Mouse (Mus musculus): ENCODE results near the gene Chrna9. TPM values are rescaled to one million over a fixed set of nuclear protein-coding genes. Genes with fewer than 3 reads are reported as not detected.

The Chrna9 gene
- polyA plus RNA-seq, 1 experiment from 2014 or later: not detected

DNA sequence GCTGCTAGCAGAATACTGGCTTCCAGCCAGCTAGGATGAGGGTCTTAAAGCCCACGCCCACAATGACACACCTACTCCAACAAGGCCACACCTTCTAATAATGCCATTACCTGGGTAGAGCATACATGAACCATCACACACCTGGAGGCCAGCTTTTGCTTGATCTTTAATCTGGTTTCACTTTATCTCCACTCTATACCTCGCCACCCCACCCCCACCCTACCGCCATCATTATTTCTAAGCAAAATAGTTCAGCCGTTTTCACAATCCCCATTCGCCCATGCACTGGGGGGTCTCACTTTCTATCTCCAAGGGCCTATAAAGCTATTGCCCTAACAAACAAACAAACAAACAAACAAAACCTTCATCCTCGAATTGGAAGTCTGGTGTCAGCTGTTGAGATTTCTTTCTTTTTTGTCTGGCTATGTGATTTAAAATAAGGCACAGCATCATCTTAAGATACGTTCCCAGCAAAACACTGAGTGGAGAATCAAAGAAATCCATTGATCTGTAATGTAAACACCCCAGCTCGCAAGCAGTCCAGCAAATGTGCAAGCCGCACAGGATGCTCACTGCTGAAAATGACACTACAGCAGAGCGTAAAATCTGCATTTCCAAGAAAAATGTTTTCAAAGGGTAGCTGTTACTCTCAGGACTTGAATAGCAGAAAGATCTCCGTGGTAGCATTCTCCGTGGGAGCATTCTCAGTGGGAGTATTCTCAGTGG lies 13.9 kb upstream of the Chrna9 start:
- 67% methylated on average over 12 of the region's 12 CpGs for WGBS
- H3K9me3 ChIP-seq: no peaks in the 10 kb centered on the region; the same call in 1 of the 2 replicates
- no peak overlapping the region for H3K4me3 ChIP-seq
- no peak overlapping the region for H3K4me2 ChIP-seq
- no peaks in the 10 kb centered on the region for H3K27me3 ChIP-seq (replicated peaks)
- no peak for ATAC-seq (replicated peaks)
- H3K9ac ChIP-seq: no peak overlapping the region
- peaks cover 17% of the 10 kb centered on the region for H3K4me1 ChIP-seq
- H3K27ac ChIP-seq: peak overlapping the region; percentile 50; the same call in 1 of the 2 replicates
- no peaks in the 10 kb centered on the region for H3K36me3 ChIP-seq (replicated peaks)

GRCm38 (mm10) chr5:65921477-65922138 lies 13.1 kb upstream of the Chrna9 start:
- H3K27ac ChIP-seq: peak overlapping the region; percentile 50; the same call in 1 of the 2 replicates
- H3K4me1 ChIP-seq: peaks cover 17% of the 10 kb centered on the region
- H3K4me3 ChIP-seq: no peak overlapping the region
- H3K9ac ChIP-seq: no peak overlapping the region
- no peak for ATAC-seq (replicated peaks)
- H3K4me2 ChIP-seq: no peak overlapping the region
- no peaks in the 10 kb centered on the region for H3K27me3 ChIP-seq (replicated peaks)
- H3K36me3 ChIP-seq (replicated peaks): no peaks in the 10 kb centered on the region
- H3K9me3 ChIP-seq: no peaks in the 10 kb centered on the region; the same call in 1 of the 2 replicates
- WGBS: 82% methylated on average over 9 of the region's 9 CpGs

- no peaks in the 10 kb centered on the region for H3K36me3 ChIP-seq (replicated peaks)
- 83% methylated on average over 6 of the region's 6 CpGs for WGBS
These were observed 8.1 kb upstream of the Chrna9 start for GRCm38 (mm10) chr5:65926666-65927065.

DNA sequence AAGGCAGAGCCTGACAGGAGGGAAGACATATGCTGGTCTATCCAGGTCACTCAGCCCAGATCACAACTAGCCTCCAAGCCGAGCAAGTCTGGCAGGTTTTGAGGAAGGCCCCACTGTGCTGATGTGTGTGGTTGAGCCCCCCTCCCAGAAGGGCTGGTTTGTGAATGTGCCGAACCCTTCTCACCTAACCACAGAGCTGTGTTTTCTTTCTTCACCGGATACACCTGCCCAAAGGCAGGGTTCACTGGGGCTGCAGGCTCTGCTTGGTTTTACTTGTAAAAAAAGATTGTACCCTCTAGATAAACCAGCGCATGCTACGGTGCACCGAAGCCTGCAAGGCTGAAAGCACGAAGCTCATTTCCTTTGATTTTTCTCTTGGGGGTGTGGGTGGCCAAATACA lies 5.6 kb upstream of the Chrna9 start:
- Histone ChIP-seq H3K27me3 (replicated peaks) (no peaks in the 10 kb centered on the region), H3K27ac (no peak overlapping the region), H3K4me3 (no peak overlapping the region), H3K9me3 (no peaks in the 10 kb centered on the region), H3K4me1 (no peaks in the 10 kb centered on the region), H3K4me2 (no peak overlapping the region), H3K9ac (no peak overlapping the region), H3K36me3 (replicated peaks) (no peaks in the 10 kb centered on the region)
- 86% methylated on average over 7 of the region's 7 CpGs for WGBS
- ATAC-seq (replicated peaks): no peak

More at GRCm38 (mm10) chr5:65926666-65927065, 8.1 kb upstream of the Chrna9 start:
- Histone ChIP-seq H3K4me1 (no peaks in the 10 kb centered on the region), H3K9me3 (no peaks in the 10 kb centered on the region), H3K4me3 (no peak overlapping the region), H3K9ac (no peak overlapping the region), H3K4me2 (no peak overlapping the region), H3K27me3 (replicated peaks) (no peaks in the 10 kb centered on the region), H3K27ac (no peak overlapping the region)
- no peak for ATAC-seq (replicated peaks)

- no peaks in the 10 kb centered on the region for H3K36me3 ChIP-seq (replicated peaks)
- H3K27ac ChIP-seq: no peak overlapping the region
- H3K9ac ChIP-seq: no peak overlapping the region
These were observed 4.5 kb upstream of the Chrna9 start for GRCm38 (mm10) chr5:65930171-65930570.

DNA sequence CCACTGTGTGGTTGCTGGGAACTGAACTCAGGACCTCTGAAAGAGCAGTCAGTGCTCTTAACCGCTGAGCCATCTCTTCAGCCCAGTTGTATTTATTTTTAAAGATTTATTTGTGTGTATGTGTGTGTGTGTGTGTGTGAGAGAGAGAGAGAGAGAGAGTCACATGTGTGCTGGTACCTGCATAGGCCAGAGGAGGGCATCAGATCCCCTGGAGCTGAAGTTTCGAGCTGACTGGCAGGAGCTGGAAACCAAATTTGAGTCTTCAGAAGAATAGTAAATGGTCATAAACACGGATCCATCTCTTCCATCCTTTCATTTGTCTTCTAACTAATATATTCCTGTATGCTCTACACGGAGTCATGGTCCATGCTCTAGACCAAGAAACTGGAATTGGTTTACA lies 1.5 kb upstream of the Chrna9 start:
- no peak overlapping the region for H3K4me3 ChIP-seq
- no peaks in the 10 kb centered on the region for H3K9me3 ChIP-seq
- no peak overlapping the region for H3K27ac ChIP-seq
- H3K9ac ChIP-seq: no peak overlapping the region
- H3K36me3 ChIP-seq (replicated peaks): no peaks in the 10 kb centered on the region
- H3K27me3 ChIP-seq (replicated peaks): no peaks in the 10 kb centered on the region
- ATAC-seq (replicated peaks): no peak
- H3K4me2 ChIP-seq: no peak overlapping the region
- 91% methylated on average over 4 of the region's 4 CpGs for WGBS
- H3K4me1 ChIP-seq: no peaks in the 10 kb centered on the region

More at GRCm38 (mm10) chr5:65930171-65930570, 4.5 kb upstream of the Chrna9 start:
- Histone ChIP-seq H3K4me3 (no peak overlapping the region), H3K4me1 (no peaks in the 10 kb centered on the region), H3K4me2 (no peak overlapping the region), H3K9me3 (no peaks in the 10 kb centered on the region), H3K27me3 (replicated peaks) (no peaks in the 10 kb centered on the region)
- no peak for ATAC-seq (replicated peaks)
- WGBS: 83% methylated on average over 4 of the region's 4 CpGs

- 84% methylated on average over 2 of the region's 2 CpGs for WGBS
- no peaks in the 10 kb centered on the region for H3K36me3 ChIP-seq (replicated peaks)
- H3K9ac ChIP-seq: no peak overlapping the region
- no peak for ATAC-seq (replicated peaks)
- no peak overlapping the region for H3K4me3 ChIP-seq
- H3K4me1 ChIP-seq: no peaks in the 10 kb centered on the region
- H3K27me3 ChIP-seq (replicated peaks): no peaks in the 10 kb centered on the region
- H3K27ac ChIP-seq: no peak overlapping the region
- no peak overlapping the region for H3K4me2 ChIP-seq
- H3K9me3 ChIP-seq: no peaks in the 10 kb centered on the region
These were observed 957 bp upstream of the Chrna9 start for GRCm38 (mm10) chr5:65933764-65934163.

DNA sequence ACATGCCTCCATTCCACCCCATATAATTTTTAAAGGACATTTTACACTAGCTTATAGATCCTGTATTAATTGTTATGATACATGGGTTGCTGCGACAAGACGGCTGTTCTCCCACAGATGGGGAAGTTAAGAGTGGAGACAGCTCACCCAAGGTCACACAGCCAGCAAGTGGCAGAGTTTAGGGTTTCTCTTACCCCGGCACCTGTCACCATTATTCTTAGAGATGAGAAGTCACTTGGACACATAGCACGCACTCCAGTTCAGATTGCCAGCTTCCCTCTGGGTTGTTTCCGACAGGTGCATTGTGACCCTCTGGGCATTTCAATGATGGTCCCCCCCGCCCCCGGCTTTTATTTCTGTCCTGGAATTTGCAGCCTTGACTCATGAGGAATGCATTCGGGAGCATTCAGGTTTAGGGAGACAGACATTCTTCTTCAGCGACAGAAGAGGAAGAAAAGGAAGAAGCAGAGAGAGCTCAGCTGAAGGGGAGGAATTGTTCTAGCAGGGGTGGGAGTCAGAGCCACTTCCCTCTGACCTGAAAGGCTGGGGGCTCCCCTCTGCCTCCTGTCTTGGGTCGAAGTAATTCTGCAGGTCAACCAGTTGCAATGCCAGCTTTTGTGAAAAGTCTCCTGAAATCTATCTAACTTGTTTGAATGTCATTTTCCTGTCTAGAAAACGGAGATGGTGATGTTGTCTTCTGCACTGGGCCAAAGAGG lies 2.4 kb downstream of the Chrna9 start:
- WGBS: 71% methylated on average over 11 of the region's 11 CpGs
- no peak for ATAC-seq (replicated peaks)
- H3K9ac ChIP-seq: no peak overlapping the region

GRCm38 (mm10) chr5:65937998-65938715 lies 3.4 kb downstream of the Chrna9 start:
- Histone ChIP-seq H3K4me1 (no peaks in the 10 kb centered on the region), H3K4me3 (no peak overlapping the region), H3K27ac (no peak overlapping the region), H3K36me3 (replicated peaks) (no peaks in the 10 kb centered on the region), H3K9me3 (no peaks in the 10 kb centered on the region), H3K9ac (no peak overlapping the region), H3K4me2 (no peak overlapping the region), H3K27me3 (replicated peaks) (no peaks in the 10 kb centered on the region)
- peak; percentile 65; the same call in 1 of the 2 replicates for ATAC-seq (replicated peaks)
- 58% methylated on average over 9 of the region's 9 CpGs for WGBS

More for the DNA sequence above, 2.4 kb downstream of the Chrna9 start:
- Histone ChIP-seq H3K27ac (no peak overlapping the region), H3K27me3 (replicated peaks) (no peaks in the 10 kb centered on the region), H3K4me2 (no peak overlapping the region), H3K36me3 (replicated peaks) (no peaks in the 10 kb centered on the region), H3K9me3 (no peaks in the 10 kb centered on the region), H3K4me3 (no peak overlapping the region), H3K4me1 (no peaks in the 10 kb centered on the region)

- 68% methylated on average over 4 of the region's 4 CpGs for WGBS
These were observed 6.4 kb downstream of the Chrna9 start for GRCm38 (mm10) chr5:65941145-65941544.

DNA sequence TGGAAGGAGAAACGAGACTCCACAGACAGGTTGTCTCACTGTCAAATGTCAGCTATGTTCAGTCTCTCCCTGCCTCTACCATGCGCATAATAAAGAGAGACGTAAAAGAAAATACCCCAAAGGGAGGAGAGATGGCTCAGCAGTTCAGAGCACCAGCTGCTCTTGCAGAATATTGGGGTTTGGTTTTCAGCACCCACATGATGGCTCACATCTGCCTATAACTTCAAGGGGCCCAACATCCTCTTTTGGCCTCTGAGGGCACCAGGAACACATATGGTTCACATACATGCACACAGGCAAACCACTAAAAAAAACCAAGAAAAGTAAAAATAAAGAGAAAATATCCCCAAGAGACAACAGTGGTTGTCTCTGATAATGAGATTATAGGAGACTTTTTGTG lies 15.1 kb downstream of the Chrna9 start:
- H3K27ac ChIP-seq: peak overlapping the region; percentile 91
- H3K4me1 ChIP-seq: peaks cover 15% of the 10 kb centered on the region
- WGBS: 7% methylated on average over 3 of the region's 3 CpGs
- H3K9me3 ChIP-seq: no peaks in the 10 kb centered on the region
- no peak overlapping the region for H3K4me3 ChIP-seq
- peak; percentile 40; the same call in 1 of the 2 replicates for ATAC-seq (replicated peaks)
- no peak overlapping the region for H3K9ac ChIP-seq
- H3K27me3 ChIP-seq (replicated peaks): no peaks in the 10 kb centered on the region
- no peaks in the 10 kb centered on the region for H3K36me3 ChIP-seq (replicated peaks)
- no peak overlapping the region for H3K4me2 ChIP-seq

More at GRCm38 (mm10) chr5:65941145-65941544, 6.4 kb downstream of the Chrna9 start:
- Histone ChIP-seq H3K27me3 (replicated peaks) (no peaks in the 10 kb centered on the region), H3K9me3 (no peaks in the 10 kb centered on the region), H3K27ac (no peak overlapping the region), H3K4me3 (no peak overlapping the region), H3K4me1 (no peaks in the 10 kb centered on the region), H3K4me2 (no peak overlapping the region), H3K9ac (no peak overlapping the region), H3K36me3 (replicated peaks) (no peaks in the 10 kb centered on the region)
- no peak for ATAC-seq (replicated peaks)

DNA sequence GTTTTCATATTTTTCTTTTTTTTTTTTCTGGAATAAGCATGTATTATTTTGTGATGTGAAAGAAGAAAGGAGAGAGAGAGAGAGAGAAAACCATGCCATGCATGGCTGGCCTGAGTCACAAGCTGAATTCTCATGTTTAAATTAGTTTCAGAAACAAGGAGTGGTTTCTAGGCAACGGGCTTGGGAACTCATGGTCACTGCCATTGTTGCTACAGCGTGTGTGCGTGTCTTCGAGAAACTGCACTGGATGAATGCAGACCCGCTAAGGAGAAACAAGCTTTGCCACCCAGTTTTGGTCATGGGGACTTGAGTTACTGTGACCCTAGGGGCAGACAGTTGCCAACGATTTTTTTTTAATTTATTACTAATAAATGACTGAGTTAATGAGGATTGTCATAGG lies 15.5 kb downstream of the Chrna9 start:
- 0 out of 2 replicates have a peak overlapping the region, but pooled peaks have one; percentile 3 for H3K4me3 ChIP-seq
- 0 out of 2 replicates have a peak overlapping the region, but pooled peaks have one; percentile 32 for H3K9ac ChIP-seq
- no peaks in the 10 kb centered on the region for H3K36me3 ChIP-seq (replicated peaks)
- H3K4me1 ChIP-seq: peaks cover 19% of the 10 kb centered on the region
- 8% methylated on average over 6 of the region's 6 CpGs for WGBS
- H3K27me3 ChIP-seq (replicated peaks): no peaks in the 10 kb centered on the region
- peak overlapping the region; percentile 91 for H3K27ac ChIP-seq
- no peaks in the 10 kb centered on the region for H3K9me3 ChIP-seq
- ATAC-seq (replicated peaks): peak; percentile 89
- peak overlapping the region; percentile 38 for H3K4me2 ChIP-seq

All from midbrain, embryonic 15.5 days (tissue).